Mouse (Mus musculus) forebrain, postnatal 0 days (tissue): ENCODE results near the gene Gas7. TPM values are rescaled to one million over a fixed set of nuclear protein-coding genes. Genes with fewer than 3 reads are reported as not detected.

Source experiments
- ATAC-seq: fragments of 200-750 bp; cut with Nextera tagmentation; 2 replicates; pipeline ENCODE4 v1.8.0; 2017; ENCODE audit warnings: mild to moderate bottlenecking, moderate library complexity
- DNase-seq: peaks from one replicate; pipeline ENCODE4 v3.0.0-alpha.2; 2015
- H3K27ac ChIP-seq: fragments of 300-500 bp; sonication (generic); 2 replicates; pipeline ENCODE4 v1.5.1; 2014; ENCODE audit warnings: low read depth, mild to moderate bottlenecking, antibody characterized with exemption, low read length, moderate library complexity, mixed read lengths
- H3K27me3 ChIP-seq: fragments of 300-500 bp; sonication (generic); 2 replicates; pipeline ENCODE4 v1.6.1; 2014; ENCODE audit warnings: mild to moderate bottlenecking, low read length, mixed read lengths; ENCODE audit not compliant: insufficient read depth
- H3K36me3 ChIP-seq: fragments of 300-500 bp; sonication (generic); 2 replicates; pipeline ENCODE4 v1.6.1; 2014; ENCODE audit warnings: mild to moderate bottlenecking, moderate library complexity; ENCODE audit not compliant: insufficient read depth
- H3K4me1 ChIP-seq: fragments of 300-500 bp; sonication (generic); 2 replicates; pipeline ENCODE4 v1.6.1; 2014; ENCODE audit warnings: antibody characterized with exemption; ENCODE audit not compliant: insufficient read depth
- H3K4me2 ChIP-seq: fragments of 300-500 bp; sonication (generic); 2 replicates; pipeline ENCODE4 v1.6.1; 2014; ENCODE audit warnings: low read depth, mild to moderate bottlenecking, moderate library complexity
- H3K4me3 ChIP-seq: fragments of 300-500 bp; sonication (generic); 2 replicates; pipeline ENCODE4 v1.5.1; 2014; ENCODE audit warnings: low read depth, low read length, mixed read lengths
- H3K9ac ChIP-seq: fragments of 300-500 bp; sonication (generic); 2 replicates; pipeline ENCODE4 v1.6.1; 2014; ENCODE audit warnings: mild to moderate bottlenecking
- H3K9me3 ChIP-seq: fragments of 300-500 bp; sonication (generic); 2 replicates; pipeline ENCODE4 v1.6.1; 2016; ENCODE audit warnings: low read length
- CTCF ChIP-seq: sonication (generic); IDR thresholded peaks from 2 replicates; pipeline ENCODE4 v1.5.1; 2016; ENCODE audit warnings: antibody characterized with exemption, control low read depth, low read depth
- WGBS: fragments of 180-500 bp; shearing (Covaris S2); extraction: QIAGEN DNeasy Blood & Tissue Kit; methylation state at CpG from one replicate; pipeline ENCODE4 v1.1.7; 2014; 5-methylcytosine and 5-hydroxymethylcytosine counted together
- polyA plus RNA-seq: library from polyadenylated mRNA; unstranded; fragments of >200 nt; fragmentation: Nextera tagmentation; extraction: Ambion mirVana; gene quantifications from 2 replicates; pipeline ENCODE4 v1.2.1, GENCODE M21; 2015
- total RNA-seq: library from RNA; depleted of rRNA; stranded (reverse); fragments of >200 nt; gene quantifications from 2 replicates; pipeline ENCODE4 v1.2.3, GENCODE M21; 2014

Gene Gas7
- total and polyA plus RNA-seq, 2 experiments from 2014 or later: 124 to 176 TPM

DNA sequence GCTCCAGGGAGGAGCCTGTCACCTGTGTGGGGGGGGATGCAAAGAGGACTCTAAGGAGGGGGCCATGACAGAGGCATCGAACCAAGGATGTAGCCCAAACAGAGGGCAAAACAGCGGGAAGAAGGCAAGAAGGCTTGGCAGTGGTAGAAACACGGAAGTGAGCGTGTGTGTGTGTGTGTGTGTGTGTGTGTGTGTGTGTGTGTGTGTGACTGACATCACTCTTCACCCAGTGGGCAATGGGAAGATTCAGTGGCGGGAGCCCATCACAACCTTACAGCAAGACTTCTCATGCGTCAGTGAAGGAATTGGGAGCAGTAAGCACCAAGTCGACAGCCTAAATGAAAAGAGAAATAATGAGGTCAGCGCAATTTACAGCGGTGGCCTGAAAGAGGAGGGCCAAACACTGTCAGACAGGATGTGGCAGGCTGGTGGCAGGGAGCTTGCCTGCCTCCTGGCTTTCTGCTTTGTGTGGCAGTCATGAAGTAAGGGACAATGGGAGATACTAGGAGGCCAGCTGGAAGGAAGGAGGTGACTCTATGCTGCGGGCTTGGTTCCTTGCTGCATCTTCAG is 153.0 kb downstream of the Gas7 start:
- no peak overlapping the region for H3K4me2 ChIP-seq
- no peaks in the 10 kb centered on the region for H3K9me3 ChIP-seq
- 65% methylated on average over 10 of the region's 10 CpGs for WGBS
- TF ChIP-seq CTCF: no peak
- no peaks in the 10 kb centered on the region for H3K27me3 ChIP-seq
- no peak for ATAC-seq
- no peak overlapping the region for H3K4me3 ChIP-seq
- peaks cover 9% of the 10 kb centered on the region for H3K36me3 ChIP-seq
- no peak overlapping the region for H3K9ac ChIP-seq
- H3K27ac ChIP-seq: no peak overlapping the region
- H3K4me1 ChIP-seq: no peaks in the 10 kb centered on the region; the same call in none of the 2 replicates
- DNase-seq: no peak

DNA sequence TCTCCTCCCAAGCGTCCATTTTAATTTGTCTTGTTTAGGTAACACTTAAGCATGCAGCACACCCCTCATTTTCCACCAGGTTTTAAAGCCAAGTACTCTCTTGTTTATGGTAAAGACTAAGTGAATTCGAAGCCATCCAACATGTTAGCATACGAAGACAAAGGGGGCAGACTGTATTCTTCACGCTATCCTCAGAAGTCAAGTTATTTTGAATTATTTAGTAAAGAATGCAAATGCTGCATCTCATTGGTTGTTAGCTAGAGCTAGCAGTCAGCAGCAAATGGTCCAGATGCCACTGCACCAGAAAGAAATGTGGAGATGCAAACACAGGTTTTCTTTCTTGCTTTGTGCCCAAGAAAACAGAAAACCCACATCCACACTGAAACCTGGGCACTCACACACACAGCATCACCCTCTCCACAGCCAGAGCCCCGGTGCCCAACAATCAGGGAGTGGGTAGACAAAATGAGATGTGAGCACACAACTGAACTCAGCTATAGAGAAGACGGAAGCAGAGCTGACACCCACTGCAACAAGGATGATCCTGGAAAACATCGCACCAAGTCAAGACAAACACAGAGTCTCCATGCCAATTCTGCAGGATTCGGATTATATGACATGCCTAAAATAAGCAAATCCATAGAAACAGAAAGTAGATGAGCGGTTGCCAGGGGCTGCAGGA is 157.1 kb downstream of the Gas7 start:
- Histone ChIP-seq H3K27ac (peak overlapping the region; percentile 67), H3K9me3 (no peaks in the 10 kb centered on the region), H3K4me3 (no peak overlapping the region), H3K9ac (no peak overlapping the region), H3K4me1 (peaks cover 3% of the 10 kb centered on the region), H3K4me2 (no peak overlapping the region), H3K36me3 (no peaks in the 10 kb centered on the region), H3K27me3 (no peaks in the 10 kb centered on the region)
- DNase-seq (peak; percentile 54), ATAC-seq (peak; percentile 71)
- WGBS: 40% methylated on average over 9 of the region's 9 CpGs
- TF ChIP-seq CTCF: no peak

- ATAC-seq: no peak
- no peaks in the 10 kb centered on the region for H3K36me3 ChIP-seq
- no peak overlapping the region for H3K4me3 ChIP-seq
- TF ChIP-seq CTCF: no peak
- no peak overlapping the region for H3K27ac ChIP-seq
- no peak overlapping the region for H3K4me2 ChIP-seq
- no peak overlapping the region for H3K9ac ChIP-seq
- no peak for DNase-seq
- H3K27me3 ChIP-seq: no peaks in the 10 kb centered on the region
- 72% methylated on average over 13 of the region's 13 CpGs for WGBS
- H3K9me3 ChIP-seq: no peaks in the 10 kb centered on the region
- peaks cover 3% of the 10 kb centered on the region for H3K4me1 ChIP-seq
Measured at GRCm38 (mm10) chr11:67616557-67617239, 161.5 kb downstream of the Gas7 start.

GRCm38 (mm10) chr11:67622340-67622739 is 167.1 kb downstream of the Gas7 start:
- DNase-seq (no peak), ATAC-seq (no peak)

GRCm38 (mm10) chr11:67627179-67627578 is 171.9 kb downstream of the Gas7 start:
- 83% methylated on average over 7 of the region's 7 CpGs for WGBS
- ATAC-seq (no peak), DNase-seq (no peak)
- no peaks in the 10 kb centered on the region for H3K4me1 ChIP-seq
- no peaks in the 10 kb centered on the region for H3K27me3 ChIP-seq
- no peaks in the 10 kb centered on the region for H3K9me3 ChIP-seq
- H3K27ac ChIP-seq: no peak overlapping the region
- H3K9ac ChIP-seq: no peak overlapping the region
- no peak overlapping the region for H3K4me3 ChIP-seq
- H3K4me2 ChIP-seq: no peak overlapping the region
- no peak for TF ChIP-seq CTCF
- peaks cover 4% of the 10 kb centered on the region; the same call in 1 of the 2 replicates for H3K36me3 ChIP-seq

More at GRCm38 (mm10) chr11:67622340-67622739, 167.1 kb downstream of the Gas7 start:
- Histone ChIP-seq H3K9me3 (no peaks in the 10 kb centered on the region), H3K4me1 (no peaks in the 10 kb centered on the region), H3K36me3 (no peaks in the 10 kb centered on the region), H3K4me2 (no peak overlapping the region), H3K9ac (no peak overlapping the region), H3K27ac (no peak overlapping the region), H3K4me3 (no peak overlapping the region), H3K27me3 (no peaks in the 10 kb centered on the region)
- 78% methylated on average over 7 of the region's 7 CpGs for WGBS
- TF ChIP-seq CTCF: no peak

GRCm38 (mm10) chr11:67628522-67628921 is 173.3 kb downstream of the Gas7 start:
- no peak for TF ChIP-seq CTCF
- WGBS: 87% methylated on average over 2 of the region's 2 CpGs
- DNase-seq (no peak), ATAC-seq (no peak)
- H3K27ac ChIP-seq: no peak overlapping the region
- no peaks in the 10 kb centered on the region for H3K9me3 ChIP-seq
- no peak overlapping the region for H3K9ac ChIP-seq
- H3K36me3 ChIP-seq: peaks cover 4% of the 10 kb centered on the region; the same call in 1 of the 2 replicates
- no peaks in the 10 kb centered on the region for H3K4me1 ChIP-seq
- H3K27me3 ChIP-seq: no peaks in the 10 kb centered on the region
- H3K4me3 ChIP-seq: no peak overlapping the region
- H3K4me2 ChIP-seq: no peak overlapping the region

DNA sequence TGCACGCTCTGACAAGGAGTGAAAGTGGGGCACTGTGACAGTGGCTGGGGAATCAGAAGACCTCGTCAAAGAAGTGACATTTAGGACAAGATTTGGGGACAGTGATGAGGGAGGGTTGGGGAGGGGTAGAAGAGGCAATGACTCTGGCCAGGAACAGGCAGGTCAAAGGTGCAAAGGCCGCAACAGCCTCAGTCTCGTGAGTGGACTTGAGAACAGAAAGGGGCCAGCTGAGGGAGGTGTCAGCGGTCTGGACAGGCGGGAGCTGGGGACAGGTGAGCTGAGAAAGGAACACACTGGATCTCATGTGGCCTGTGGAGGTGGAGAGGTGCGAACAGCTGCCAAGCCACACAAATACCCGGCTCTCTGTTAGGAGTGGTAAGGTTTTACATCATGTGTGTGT is 177.7 kb downstream of the Gas7 start:
- ATAC-seq: no peak
- WGBS: 82% methylated on average over 8 of the region's 8 CpGs
- H3K4me1 ChIP-seq: no peaks in the 10 kb centered on the region
- no peak for DNase-seq
- TF ChIP-seq CTCF: no peak
- H3K9ac ChIP-seq: no peak overlapping the region
- peaks cover 4% of the 10 kb centered on the region; the same call in 1 of the 2 replicates for H3K36me3 ChIP-seq
- no peaks in the 10 kb centered on the region for H3K9me3 ChIP-seq
- H3K27me3 ChIP-seq: no peaks in the 10 kb centered on the region
- H3K4me3 ChIP-seq: no peak overlapping the region
- H3K4me2 ChIP-seq: no peak overlapping the region
- H3K27ac ChIP-seq: no peak overlapping the region
